Mouse (Mus musculus): ENCODE data around the gene Zdhhc20. TPM values are rescaled to one million over a fixed set of nuclear protein-coding genes. Genes with fewer than 3 reads are reported as not detected.
"Not testable (repeated sequence)": the region's sequence is repeated elsewhere in the genome, so short reads cannot be mapped to it uniquely, and the experiment has no call there.

Zdhhc20 gene
- 54.2 and 55.1 TPM in 2 replicates for polyA plus RNA-seq (2015; fragmentation: Nextera tagmentation; extraction: Ambion mirVana)

DNA sequence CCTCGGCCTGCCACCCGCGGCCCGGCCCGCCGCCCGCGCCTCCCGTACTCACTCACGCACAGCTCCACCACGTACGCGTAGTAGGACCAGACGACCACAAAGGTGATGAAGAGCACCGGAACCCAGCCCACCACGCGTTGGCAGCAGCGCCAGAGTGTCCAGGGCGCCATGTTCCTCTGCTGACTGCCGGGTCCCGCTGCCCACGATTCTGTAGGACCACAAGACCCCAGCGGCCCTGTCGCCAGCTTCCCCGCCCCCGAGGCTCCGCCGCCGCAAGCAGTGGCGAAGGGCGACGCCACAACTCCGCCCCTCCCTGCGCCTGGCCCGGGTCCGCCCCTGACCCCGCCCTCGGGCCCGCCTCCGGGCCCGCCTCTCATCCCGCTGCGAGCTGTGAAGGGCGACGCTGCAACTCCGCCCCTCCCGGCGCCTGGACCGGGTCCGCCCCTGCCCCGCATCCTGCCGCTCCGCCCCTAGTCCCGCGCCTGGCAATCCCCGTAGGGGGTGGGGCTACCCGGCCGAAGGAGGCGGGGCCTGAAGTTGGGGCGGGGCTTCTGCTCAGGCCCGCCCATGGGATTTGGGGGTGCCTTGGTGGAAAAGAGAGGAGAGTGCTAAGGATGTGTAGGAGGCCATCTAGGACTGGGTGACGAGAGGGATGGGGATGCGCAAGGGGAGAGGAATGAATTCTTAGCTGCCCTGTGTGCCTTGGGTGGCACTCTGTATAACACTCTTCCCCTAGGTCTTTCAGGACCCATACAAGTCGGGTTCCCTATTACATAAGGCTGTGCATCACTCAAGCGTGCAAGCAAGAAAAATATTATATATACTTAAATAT is at the start of gene Zdhhc20:
Gene Zdhhc20 (minus strand): TSS at position 266 of the 832 bp plus-strand sequence.
- Histone ChIP-seq H3K36me3 (ENCODE audit: poor library complexity, severe bottlenecking) (no peaks in the 10 kb centered on the region), H3K27ac (peak within 1 kb of the TSS; percentile 78), H3K4me1 (peaks cover 16% of the 10 kb centered on the region), H3K4me3 (peak within 1 kb of the TSS; percentile 87), H3K27me3 (no peaks in the 10 kb centered on the region), H3K4me2 (peak within 1 kb of the TSS; percentile 67), H3K9me3 (replicated peaks) (no peaks in the 10 kb centered on the region), H3K9ac (peak within 1 kb of the TSS; percentile 91)
- 4% methylated on average over 56 of the region's 65 CpGs for WGBS
- peak; percentile 97 for ATAC-seq

- H3K4me3 ChIP-seq = no peak overlapping the region
- no peaks in the 10 kb centered on the region for H3K27me3 ChIP-seq
- peaks cover 10% of the 10 kb centered on the region for H3K36me3 ChIP-seq (ENCODE audit: poor library complexity, severe bottlenecking)
- no peak overlapping the region for H3K4me2 ChIP-seq
- H3K9ac ChIP-seq = no peak overlapping the region
- ATAC-seq = no peak
- 89% methylated on average over 6 of the region's 6 CpGs for WGBS
- no peaks in the 10 kb centered on the region for H3K4me1 ChIP-seq
- H3K9me3 ChIP-seq (replicated peaks) = no peaks in the 10 kb centered on the region
- no peak overlapping the region for H3K27ac ChIP-seq
Observed at GRCm38 (mm10) chr14:57937297-57937696, 47.2 kb upstream of the Zdhhc20 start.

DNA sequence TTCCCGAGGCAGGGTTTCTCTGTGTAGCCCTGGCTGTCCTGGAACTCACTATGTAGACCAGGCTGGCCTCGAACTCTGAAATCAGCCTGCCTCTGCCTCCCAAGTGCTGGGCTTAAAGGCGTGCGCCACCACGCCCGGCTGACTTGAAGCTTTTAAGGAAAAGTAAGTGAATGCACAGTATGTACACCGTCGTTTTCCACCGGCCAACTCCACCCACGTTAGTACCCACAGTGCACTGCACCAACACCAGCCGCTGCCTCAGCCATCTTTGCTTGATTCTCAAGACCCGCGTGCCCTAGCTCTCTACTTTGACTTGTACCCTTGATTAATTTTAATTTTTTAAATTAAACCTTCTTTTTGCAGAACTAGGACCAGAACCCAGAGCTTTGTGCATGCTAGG is 44.6 kb upstream of the Zdhhc20 start:
- H3K4me2 ChIP-seq = no peak overlapping the region
- no peak overlapping the region for H3K27ac ChIP-seq
- no peaks in the 10 kb centered on the region for H3K4me1 ChIP-seq
- 92% methylated on average over 13 of the region's 13 CpGs for WGBS
- H3K9me3 ChIP-seq (replicated peaks) = no peaks in the 10 kb centered on the region
- H3K27me3 ChIP-seq = no peaks in the 10 kb centered on the region
- no peak overlapping the region for H3K4me3 ChIP-seq
- peaks cover 16% of the 10 kb centered on the region; the same call in 1 of the 2 replicates for H3K36me3 ChIP-seq (ENCODE audit: poor library complexity, severe bottlenecking)
- H3K9ac ChIP-seq = no peak overlapping the region
- no peak for ATAC-seq

DNA sequence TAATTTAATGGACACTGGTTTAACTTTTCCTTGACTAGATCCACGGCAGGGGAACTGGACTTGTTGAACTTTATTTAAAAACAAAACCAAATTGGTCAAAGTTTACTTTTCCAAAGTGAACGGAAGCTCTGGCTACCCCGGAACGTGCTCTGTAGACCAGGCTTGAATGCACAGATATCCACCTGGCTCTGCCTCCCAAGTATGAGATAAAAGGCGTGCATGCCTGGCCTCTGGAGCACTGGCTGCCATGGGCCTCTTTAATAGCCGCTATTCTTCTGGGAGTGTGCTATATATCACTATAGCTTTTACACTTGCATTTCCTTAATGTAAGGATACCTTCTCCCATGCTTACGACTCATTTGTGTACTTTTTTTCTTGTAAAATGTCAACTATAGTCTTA is 43.5 kb upstream of the Zdhhc20 start:
- Histone ChIP-seq H3K27me3 (no peaks in the 10 kb centered on the region), H3K36me3 (ENCODE audit: poor library complexity, severe bottlenecking) (peaks cover 15% of the 10 kb centered on the region; the same call in 1 of the 2 replicates), H3K9ac (no peak overlapping the region), H3K4me2 (no peak overlapping the region), H3K9me3 (replicated peaks) (no peaks in the 10 kb centered on the region), H3K27ac (no peak overlapping the region), H3K4me1 (no peaks in the 10 kb centered on the region), H3K4me3 (no peak overlapping the region)
- no peak for ATAC-seq
- 90% methylated on average over 7 of the region's 7 CpGs for WGBS

GRCm38 (mm10) chr14:57932881-57933443 is 42.9 kb upstream of the Zdhhc20 start:
- WGBS = 73% methylated on average over 7 of the region's 7 CpGs
- no peak overlapping the region for H3K4me2 ChIP-seq
- no peak for ATAC-seq
- H3K9ac ChIP-seq = no peak overlapping the region
- no peak overlapping the region for H3K4me3 ChIP-seq
- no peaks in the 10 kb centered on the region for H3K9me3 ChIP-seq (replicated peaks)
- H3K36me3 ChIP-seq (ENCODE audit: poor library complexity, severe bottlenecking) = peaks cover 15% of the 10 kb centered on the region; the same call in 1 of the 2 replicates
- H3K27ac ChIP-seq = no peak overlapping the region
- no peaks in the 10 kb centered on the region for H3K4me1 ChIP-seq
- no peaks in the 10 kb centered on the region for H3K27me3 ChIP-seq

GRCm38 (mm10) chr14:57921428-57922131 is 31.5 kb upstream of the Zdhhc20 start:
- Histone ChIP-seq H3K36me3 (ENCODE audit: poor library complexity, severe bottlenecking) (peaks cover 35% of the 10 kb centered on the region), H3K9ac (no peak overlapping the region), H3K27ac (no peak overlapping the region), H3K4me2 (no peak overlapping the region), H3K4me3 (no peak overlapping the region), H3K4me1 (peaks cover 8% of the 10 kb centered on the region), H3K27me3 (no peaks in the 10 kb centered on the region), H3K9me3 (replicated peaks) (0 out of 2 replicates have a peak, but pooled peaks cover 4% of the 10 kb centered on the region)
- ATAC-seq = peak; percentile 41; the same call in 1 of the 2 replicates
- 43% methylated on average over 10 of the region's 10 CpGs for WGBS

- WGBS = 85% methylated on average over 18 of the region's 18 CpGs
- Histone ChIP-seq H3K9ac (no peak overlapping the region), H3K4me1 (peaks cover 8% of the 10 kb centered on the region), H3K4me2 (no peak overlapping the region), H3K27ac (no peak overlapping the region), H3K4me3 (no peak overlapping the region), H3K9me3 (replicated peaks) (0 out of 2 replicates have a peak, but pooled peaks cover 4% of the 10 kb centered on the region), H3K27me3 (no peaks in the 10 kb centered on the region), H3K36me3 (ENCODE audit: poor library complexity, severe bottlenecking) (peaks cover 43% of the 10 kb centered on the region)
- no peak for ATAC-seq
Observed at GRCm38 (mm10) chr14:57920568-57921310, 30.7 kb upstream of the Zdhhc20 start.

- 95% methylated on average over 17 of the region's 17 CpGs for WGBS
- no peaks in the 10 kb centered on the region for H3K27me3 ChIP-seq
- H3K27ac ChIP-seq = no peak overlapping the region
- peaks cover 45% of the 10 kb centered on the region for H3K36me3 ChIP-seq (ENCODE audit: poor library complexity, severe bottlenecking)
- H3K9ac ChIP-seq = no peak overlapping the region
- no peak overlapping the region for H3K4me2 ChIP-seq
- peaks cover 8% of the 10 kb centered on the region for H3K4me1 ChIP-seq
- H3K4me3 ChIP-seq = no peak overlapping the region
- no peak for ATAC-seq
- 0 out of 2 replicates have a peak, but pooled peaks cover 4% of the 10 kb centered on the region for H3K9me3 ChIP-seq (replicated peaks)
Observed at GRCm38 (mm10) chr14:57919148-57919875, 29.2 kb upstream of the Zdhhc20 start.

- no peak overlapping the region for H3K4me3 ChIP-seq
- WGBS = 67% methylated on average over 6 of the region's 6 CpGs
- no peak overlapping the region for H3K27ac ChIP-seq
- no peak for ATAC-seq
- no peaks in the 10 kb centered on the region for H3K9me3 ChIP-seq (replicated peaks)
- peaks cover 32% of the 10 kb centered on the region for H3K36me3 ChIP-seq (ENCODE audit: poor library complexity, severe bottlenecking)
- no peak overlapping the region for H3K9ac ChIP-seq
- H3K4me1 ChIP-seq = no peaks in the 10 kb centered on the region
- H3K4me2 ChIP-seq = no peak overlapping the region
- no peaks in the 10 kb centered on the region for H3K27me3 ChIP-seq
Observed at GRCm38 (mm10) chr14:57915341-57915740, 25.3 kb upstream of the Zdhhc20 start.

DNA sequence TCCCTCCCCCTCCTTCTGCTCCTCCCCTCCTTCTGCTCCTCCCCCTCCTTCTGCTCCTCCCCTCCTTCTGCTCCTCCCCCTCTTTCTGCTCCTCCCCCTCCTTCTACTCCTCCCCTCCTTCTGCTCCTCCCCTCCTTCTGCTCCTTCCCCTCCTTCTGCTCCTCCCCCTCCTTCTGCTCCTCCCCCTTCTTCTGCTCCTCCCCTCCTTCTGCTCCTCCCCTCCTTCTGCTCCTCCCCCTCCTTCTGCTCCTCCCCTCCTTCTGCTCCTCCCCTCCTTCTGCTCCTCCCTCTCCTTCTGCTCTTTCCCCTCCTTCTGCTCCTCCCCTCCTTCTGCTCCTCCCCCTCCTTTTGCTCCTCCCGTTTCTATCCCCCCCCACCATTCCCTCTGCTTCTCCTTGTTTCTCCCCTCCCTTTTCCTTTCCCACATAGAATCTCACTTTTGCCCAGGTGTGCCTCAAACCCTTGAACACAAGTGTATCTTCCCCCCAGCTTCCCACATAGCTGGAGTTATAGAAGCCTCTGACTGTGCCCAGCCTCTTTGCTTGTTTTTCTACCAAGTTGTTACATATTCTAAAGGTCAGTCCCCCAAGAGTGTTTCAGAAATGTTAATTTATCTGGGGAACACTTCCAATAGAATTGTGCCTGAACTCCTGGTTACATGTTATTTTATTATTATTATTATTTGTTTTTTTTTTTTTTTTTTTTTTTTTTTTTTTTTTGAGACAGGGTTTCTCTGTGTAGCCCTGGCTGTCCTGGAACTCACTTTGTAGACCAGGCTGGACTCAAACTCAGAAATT is 22.3 kb upstream of the Zdhhc20 start:
- not testable (repeated sequence) for H3K4me3 ChIP-seq; H3K9ac ChIP-seq; H3K27me3 ChIP-seq; H3K27ac ChIP-seq; H3K9me3 ChIP-seq (replicated peaks); ATAC-seq; H3K4me2 ChIP-seq; H3K4me1 ChIP-seq
- peaks cover 22% of the 10 kb centered on the region; the same call in 1 of the 2 replicates for H3K36me3 ChIP-seq (ENCODE audit: poor library complexity, severe bottlenecking)
- WGBS = 61% methylated on average over 1 of the region's 1 CpGs

All from forebrain, embryonic 13.5 days (tissue).